Mouse (Mus musculus) testis, adult 2 months (tissue): ENCODE results near the gene Tbl2.

Experiments used
- CTCF ChIP-seq: fragments of 200-500 bp; IDR thresholded peaks from 2 replicates; pipeline ENCODE4 v1.5.1; 2012; ENCODE audit warnings: low read depth, mild to moderate bottlenecking, inconsistent platforms, low read length, moderate library complexity; ENCODE audit not compliant: control insufficient read depth, insufficient read depth, insufficient replicate concordance
- POLR2A ChIP-seq: fragments of 200-500 bp; IDR thresholded peaks from 2 replicates; pipeline ENCODE4 v1.6.1; 2012; ENCODE audit warnings: low read depth, mild to moderate bottlenecking, inconsistent platforms, low read length, moderate library complexity; ENCODE audit not compliant: control insufficient read depth

DNA sequence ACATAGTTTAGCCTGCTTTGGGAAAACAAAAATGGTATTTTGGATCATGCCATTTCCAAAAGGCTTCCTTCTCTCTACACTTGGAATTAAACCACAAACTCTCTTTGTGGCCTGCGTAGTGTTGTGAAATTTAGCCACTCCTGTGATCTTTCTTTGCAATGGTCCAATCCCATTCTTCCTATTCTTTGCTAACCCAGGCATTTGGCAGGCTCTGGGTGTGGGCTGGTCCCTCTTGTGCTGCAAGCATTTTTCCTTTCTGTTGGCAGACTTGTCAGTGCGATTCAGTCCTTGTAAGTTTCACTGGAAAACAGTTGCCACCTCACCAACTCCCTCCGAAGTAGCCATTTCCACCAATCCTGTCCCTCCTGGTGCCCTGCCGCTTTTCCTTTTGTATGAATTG, 11.8 kb downstream of the Tbl2 start:
- TF ChIP-seq CTCF: no peak
- no peak for TF ChIP-seq POLR2A
